Mouse (Mus musculus) mouse trophoblast stem cell (cell line): ENCODE data around the gene Cdc37.
"Not testable (repeated sequence)": the region's sequence is repeated elsewhere in the genome, so short reads cannot be mapped to it uniquely, and the experiment has no call there.

Experiments
- in situ Hi-C, 2 experiments: fragments of 300-500 bp; cut with MseI, MboI; formaldehyde crosslinking; loops; 2 replicates in 1 of 2; 3 replicates in 1 of 2; pipeline ENCODE4 v1.15.1; 2025

Gene Cdc37

GRCm38 (mm10) chr9:21149654-21150419, at the start of gene Cdc37:
Gene Cdc37 (minus strand): TSS chr9:21149982.
- in situ Hi-C loops, result no loop called here

- in situ Hi-C loops, result no loop called here
These were observed 49.2 kb upstream of the Cdc37 start for GRCm38 (mm10) chr9:21198960-21199359.

- in situ Hi-C loops, result no loop called here
These were observed 48.2 kb upstream of the Cdc37 start for GRCm38 (mm10) chr9:21197981-21198380.

GRCm38 (mm10) chr9:21196521-21197433, 47.0 kb upstream of the Cdc37 start:
- in situ Hi-C loops, result no loop called here

GRCm38 (mm10) chr9:21195736-21196505, 46.1 kb upstream of the Cdc37 start:
- in situ Hi-C loops, result not testable (repeated sequence)

- in situ Hi-C loops, result no loop called here
These were observed 45.2 kb upstream of the Cdc37 start for GRCm38 (mm10) chr9:21194787-21195493.

GRCm38 (mm10) chr9:21193786-21194185, 44.0 kb upstream of the Cdc37 start:
- in situ Hi-C loops, result no loop called here

- in situ Hi-C loops, result no loop called here
These were observed 40.9 kb upstream of the Cdc37 start for GRCm38 (mm10) chr9:21190670-21191069.

GRCm38 (mm10) chr9:21189905-21190304, 40.1 kb upstream of the Cdc37 start:
- in situ Hi-C loops, result no loop called here

- in situ Hi-C loops, result no loop called here
These were observed 35.7 kb upstream of the Cdc37 start for GRCm38 (mm10) chr9:21185436-21185835.

GRCm38 (mm10) chr9:21184733-21185132, 35.0 kb upstream of the Cdc37 start:
- in situ Hi-C loops, result no loop called here

GRCm38 (mm10) chr9:21183905-21184413, 34.2 kb upstream of the Cdc37 start:
- in situ Hi-C loops, result no loop called here

- in situ Hi-C loops, result no loop called here
These were observed 33.6 kb upstream of the Cdc37 start for GRCm38 (mm10) chr9:21183421-21183820.

- in situ Hi-C loops, result no loop called here
These were observed 31.8 kb upstream of the Cdc37 start for GRCm38 (mm10) chr9:21181421-21182220.

- in situ Hi-C loops, result no loop called here
These were observed 31.1 kb upstream of the Cdc37 start for GRCm38 (mm10) chr9:21180841-21181240.

- in situ Hi-C loops, result no loop called here
These were observed 30.6 kb upstream of the Cdc37 start for GRCm38 (mm10) chr9:21180402-21180801.

GRCm38 (mm10) chr9:21172364-21172763, 22.6 kb upstream of the Cdc37 start:
- in situ Hi-C loops, result no loop called here

GRCm38 (mm10) chr9:21169157-21169556, 19.4 kb upstream of the Cdc37 start:
- in situ Hi-C loops, result no loop called here

GRCm38 (mm10) chr9:21168161-21169123, 18.7 kb upstream of the Cdc37 start:
- in situ Hi-C loops, result no loop called here
